Mouse (Mus musculus): ENCODE results near the gene Cblc.

The Cblc gene

GRCm38 (mm10) chr7:19750217-19751069 is 46.2 kb downstream of the Cblc start, which contains the start of gene Nectin2:
Nectin2 (minus strand) TSS chr7:19750483.
- DNase-seq (ENCODE audit: low read depth, low spot score): no peak

GRCm38 (mm10) chr7:19749389-19750216 is 47.0 kb downstream of the Cblc start:
- peak; percentile 98 for DNase-seq (ENCODE audit: low read depth, low spot score)

- no peak for DNase-seq (ENCODE audit: low read depth, low spot score)
Observed at GRCm38 (mm10) chr7:19748219-19749195, 48.1 kb downstream of the Cblc start.

GRCm38 (mm10) chr7:19747420-19748218 is 49.0 kb downstream of the Cblc start:
- no peak for DNase-seq (ENCODE audit: low read depth, low spot score)

GRCm38 (mm10) chr7:19746426-19747201 is 50.0 kb downstream of the Cblc start:
- no peak for DNase-seq (ENCODE audit: low read depth, low spot score)

GRCm38 (mm10) chr7:19745971-19746370 is 50.6 kb downstream of the Cblc start:
- no peak for DNase-seq (ENCODE audit: low read depth, low spot score)

GRCm38 (mm10) chr7:19744590-19745385 is 51.8 kb downstream of the Cblc start:
- no peak for DNase-seq (ENCODE audit: low read depth, low spot score)

GRCm38 (mm10) chr7:19743791-19744190 is 52.8 kb downstream of the Cblc start:
- DNase-seq (ENCODE audit: low read depth, low spot score): no peak

GRCm38 (mm10) chr7:19742468-19742867 is 54.1 kb downstream of the Cblc start:
- DNase-seq (ENCODE audit: low read depth, low spot score): no peak

- peak; percentile 78 for DNase-seq (ENCODE audit: low read depth, low spot score)
Observed at GRCm38 (mm10) chr7:19741329-19742031, 55.1 kb downstream of the Cblc start.

- DNase-seq (ENCODE audit: low read depth, low spot score): no peak
Observed at GRCm38 (mm10) chr7:19740269-19740668, 56.3 kb downstream of the Cblc start.

GRCm38 (mm10) chr7:19738771-19739170 is 57.8 kb downstream of the Cblc start:
- no peak for DNase-seq (ENCODE audit: low read depth, low spot score)

GRCm38 (mm10) chr7:19736389-19737057 is 60.1 kb downstream of the Cblc start:
- DNase-seq (ENCODE audit: low read depth, low spot score): no peak

GRCm38 (mm10) chr7:19734178-19734666 is 62.4 kb downstream of the Cblc start:
- no peak for DNase-seq (ENCODE audit: low read depth, low spot score)

All from WW6 (cell line).